Mouse (Mus musculus): Measurements from ENCODE around the gene Tada2a.
A peak's percentile ranks its signal among the peaks of the same experiment; 100 is the strongest.

Gene Tada2a

GRCm38 (mm10) chr11:84107137-84107536, 22.3 kb downstream of the Tada2a start:
- DNase-seq, result no peak

- no peak for DNase-seq
Measured at GRCm38 (mm10) chr11:84104036-84104435, 25.4 kb downstream of the Tada2a start.

GRCm38 (mm10) chr11:84101182-84101581, 28.2 kb downstream of the Tada2a start:
- DNase-seq, result no peak

- DNase-seq, result no peak
Measured at GRCm38 (mm10) chr11:84097251-84097998, 32.0 kb downstream of the Tada2a start.

- no peak for DNase-seq
Measured at GRCm38 (mm10) chr11:84095084-84095483, 34.3 kb downstream of the Tada2a start.

GRCm38 (mm10) chr11:84090572-84090971, 38.8 kb downstream of the Tada2a start:
- no peak for DNase-seq

- DNase-seq, result no peak
Measured at GRCm38 (mm10) chr11:84081901-84082300, 47.5 kb downstream of the Tada2a start.

GRCm38 (mm10) chr11:84080327-84080726, 49.1 kb downstream of the Tada2a start:
- DNase-seq, result no peak

GRCm38 (mm10) chr11:84079887-84080286, 49.5 kb downstream of the Tada2a start:
- peak; percentile 33 to 35 for DNase-seq

- no peak for DNase-seq
Measured at GRCm38 (mm10) chr11:84079361-84079760, 50.0 kb downstream of the Tada2a start.

- DNase-seq, result no peak
Measured at GRCm38 (mm10) chr11:84078601-84079000, 50.8 kb downstream of the Tada2a start.

- DNase-seq, result peak in 1 of 2 experiments; percentile 74
Measured at GRCm38 (mm10) chr11:84077008-84077407, 52.4 kb downstream of the Tada2a start.

GRCm38 (mm10) chr11:84073816-84074764, 55.3 kb downstream of the Tada2a start:
- peak; percentile 55 to 72 for DNase-seq

- DNase-seq, result peak; percentile 32 to 59
Measured at GRCm38 (mm10) chr11:84072904-84073651, 56.3 kb downstream of the Tada2a start.

- DNase-seq, result peak in 1 of 2 experiments; percentile 23
Measured at GRCm38 (mm10) chr11:84069034-84069370, 60.4 kb downstream of the Tada2a start, which contains the start of gene Dusp14. Gene Dusp14, minus strand, starts transcription at chr11:84069261.

- peak; percentile 71 to 79 for DNase-seq
Measured at GRCm38 (mm10) chr11:84068191-84069033, 61.0 kb downstream of the Tada2a start.

- DNase-seq, result peak in 1 of 2 experiments; percentile 62
Measured at GRCm38 (mm10) chr11:84067720-84068190, 61.6 kb downstream of the Tada2a start.

- peak; percentile 49 to 63 for DNase-seq
Measured at GRCm38 (mm10) chr11:84066927-84067645, 62.3 kb downstream of the Tada2a start.

GRCm38 (mm10) chr11:84066071-84066481, 63.3 kb downstream of the Tada2a start:
- no peak for DNase-seq

GRCm38 (mm10) chr11:84063631-84064209, 65.7 kb downstream of the Tada2a start:
- no peak for DNase-seq

GRCm38 (mm10) chr11:84062805-84063204, 66.6 kb downstream of the Tada2a start:
- peak; percentile 37 to 64 for DNase-seq
